Mouse (Mus musculus) kidney, adult 8-10 months (tissue): Measurements from ENCODE around the gene Rspo1.

ENCODE experiments used
- DNase-seq, 2 experiments: peaks; one replicate each; pipeline ENCODE4 v3.0.0; 2022

Rspo1 gene

DNA sequence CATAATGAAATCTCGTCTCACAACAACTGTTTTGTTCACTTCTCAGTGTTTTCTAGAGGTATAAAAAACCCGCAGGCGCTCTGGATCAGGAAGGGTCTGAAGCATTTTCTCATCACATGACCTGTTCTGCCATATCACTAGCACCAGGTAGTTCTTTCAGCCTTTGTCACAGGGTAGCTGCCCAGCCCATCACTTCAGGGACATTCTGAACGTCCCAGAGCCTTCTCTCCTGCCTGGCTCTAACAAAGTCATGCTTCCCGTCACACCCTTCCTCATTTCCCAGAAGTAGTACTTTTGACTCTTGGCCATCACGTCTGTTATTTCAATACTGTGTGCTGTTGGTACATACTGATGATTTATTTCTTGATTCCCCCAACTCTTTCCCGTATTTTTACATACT lies 58.2 kb downstream of the Rspo1 start:
- no peak for DNase-seq

DNA sequence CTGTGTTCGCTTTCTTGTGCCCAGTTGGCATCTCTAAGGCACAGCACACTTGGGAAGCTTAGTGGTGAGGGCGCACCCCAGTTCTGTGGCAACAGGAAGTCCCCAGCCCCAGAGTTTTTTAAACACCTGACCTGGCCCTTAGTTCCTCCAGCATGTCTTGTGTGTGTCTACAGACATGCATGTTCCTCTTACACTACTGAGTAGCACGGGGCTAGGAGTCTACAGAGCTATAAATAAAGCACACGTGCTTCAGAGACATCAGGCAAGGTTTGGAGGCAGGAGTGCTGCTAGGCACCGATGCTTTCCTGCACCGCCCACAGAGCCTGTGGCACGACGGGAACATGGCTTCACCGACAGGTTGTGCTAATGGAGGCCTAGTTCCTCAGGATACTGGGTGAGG lies 69.2 kb downstream of the Rspo1 start:
- no peak for DNase-seq

DNA sequence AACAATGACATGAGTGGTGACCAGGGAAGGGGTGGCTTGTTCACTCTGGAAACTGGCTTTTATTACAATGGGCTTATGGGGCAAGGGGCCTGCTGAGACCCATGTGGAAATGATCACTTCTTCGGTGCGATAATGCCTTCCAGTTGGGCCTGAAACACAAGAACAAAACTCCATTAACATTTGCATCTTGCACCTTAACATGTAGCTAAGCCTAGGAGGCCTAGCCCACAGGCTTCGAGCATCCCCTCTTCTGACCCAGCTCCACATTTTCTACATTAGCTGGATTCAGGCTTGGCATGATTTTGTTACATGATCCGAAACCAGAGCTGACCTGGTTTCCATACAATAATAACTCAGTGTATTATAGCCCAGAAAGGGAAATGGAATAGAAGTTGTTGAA lies 70.2 kb downstream of the Rspo1 start:
- DNase-seq, result no peak

DNA sequence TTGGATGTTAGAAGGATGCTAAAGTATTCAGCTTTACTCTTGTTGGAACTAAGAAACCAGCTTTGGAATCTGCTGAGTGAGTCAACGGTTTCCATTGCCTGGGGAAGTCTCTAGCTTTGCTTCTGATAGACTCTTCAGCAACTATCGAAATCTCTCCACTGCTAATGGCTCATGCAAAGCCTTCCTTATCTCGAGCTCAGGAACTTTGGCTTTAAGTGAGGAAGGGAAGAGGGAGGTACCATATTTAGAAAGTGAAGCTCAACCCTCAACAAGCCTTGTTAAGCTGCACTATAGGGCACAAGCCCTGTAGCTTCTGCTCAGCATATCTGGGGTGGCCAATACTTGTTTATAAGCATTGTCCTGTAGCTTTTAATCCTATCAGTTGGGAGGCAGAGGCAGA lies 71.0 kb downstream of the Rspo1 start:
- no peak for DNase-seq

DNA sequence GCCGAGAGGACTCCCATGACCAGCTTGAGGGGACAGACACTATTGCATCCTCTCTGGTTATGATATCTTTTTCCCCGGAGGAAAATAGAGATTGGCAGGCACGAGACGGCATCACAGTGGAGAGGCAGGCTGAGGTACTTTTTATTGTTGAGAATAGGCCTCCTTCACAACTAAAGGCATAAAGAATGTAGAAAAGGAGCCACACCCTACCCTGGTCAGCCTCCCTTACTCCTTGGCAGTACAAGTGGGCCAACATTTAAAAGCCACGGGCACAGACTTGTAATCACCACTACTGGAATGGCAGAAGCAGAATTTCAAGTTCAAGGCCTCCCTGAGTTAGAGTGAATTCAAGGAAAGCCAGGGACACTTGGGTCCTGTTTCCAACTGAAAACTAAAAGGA lies 71.8 kb downstream of the Rspo1 start:
- no peak for DNase-seq
